In the genomic region with DNA sequence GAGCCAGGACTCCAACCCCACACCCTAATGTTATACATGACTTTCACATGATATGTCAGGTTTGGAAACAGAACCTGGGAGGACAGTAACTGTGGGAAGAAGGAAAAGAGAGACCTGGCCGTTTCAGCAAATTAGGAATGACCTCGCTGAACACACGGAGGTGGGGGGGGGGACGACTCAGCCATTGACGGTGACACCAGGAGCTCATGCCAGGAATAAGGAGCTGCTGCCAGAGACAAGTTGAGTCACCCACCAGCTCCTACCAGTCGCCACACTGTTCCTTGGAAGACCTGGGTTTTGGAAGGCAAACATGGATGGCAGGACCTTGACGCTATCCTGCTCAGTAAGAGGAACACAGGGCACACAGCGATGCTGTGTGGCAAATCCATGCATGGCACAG, we compare ENCODE assay signal across 18 mouse cellular contexts.
DNase-seq lines count a peak whose midpoint lies in the region; TF ChIP-seq lines count a peak whose summit lies in the region.
"Had no signal": no experiment of that assay in that cellular context is flagged by ENCODE, and none has a peak within 500 bp of the region (broad histone marks: within the 10 kb centered on the region; RNA-seq: fewer than 3 reads in every experiment).

No protein-coding gene starts in this region.

- no peak for TF ChIP-seq CTCF in layer of hippocampus, adult 2 months (conservative IDR thresholded peaks at IDR 0.05)

- H3K4me3 ChIP-seq in layer of hippocampus, adult 2 months, result no peak overlapping the region
- H3K4me3 ChIP-seq: forebrain, embryonic 10.5 days; forebrain, embryonic 13.5 days; heart, embryonic 13.5 days had no signal

- H3K27ac ChIP-seq in layer of hippocampus, adult 2 months, result peak overlapping the region; percentile 72; the same call in 1 of the 2 replicates
- H3K27ac ChIP-seq: forebrain, embryonic 10.5 days; forebrain, embryonic 13.5 days; hindbrain, embryonic 14.5 days; hindbrain, postnatal 0 days had no signal

- DNase-seq in layer of hippocampus, adult 2 months (ENCODE audit: low spot score in 2 of 2), result no peak
- DNase-seq in layer of hippocampus, adult 9-11 months, result no peak
- DNase-seq in 3134 (ENCODE audit: extremely low read depth, insufficient read length, low spot score) (peak; percentile 50), 3T3-L1 (ENCODE audit: low read depth, low spot score) (peak; percentile 39)
- DNase-seq in cerebellum, adult 18-20 months, result no peak
- DNase-seq in frontal cortex, postnatal 36 days (ENCODE audit: low spot score in 2 of 2), result no peak
- DNase-seq: B cell, adult 2 months; cerebellum, adult 11-12 months; cerebellum, adult 9-10 months; cerebellum, postnatal 14 days; gastrocnemius, postnatal 25 days; heart, adult 18-20 months; heart, postnatal 4 days had no signal

Comparison
In these comparisons a context has a peak if more than half of its experiments do, and no peak if none do; other contexts are left out.
1. DNase-seq: peak in 3134 (single experiment) and 3T3-L1 (single experiment); none in layer of hippocampus, adult 2 months (0 of 2), layer of hippocampus, adult 9-11 months (single experiment), cerebellum, adult 18-20 months (0 of 2) and frontal cortex, postnatal 36 days (0 of 2).